Mouse (Mus musculus) limb, embryonic 12.5 days (tissue): ENCODE results near the gene Slc35f3. TPM values are rescaled to one million over a fixed set of nuclear protein-coding genes. Genes with fewer than 3 reads are reported as not detected.
A peak's percentile ranks its signal among the peaks of the same experiment; 100 is the strongest.

Source experiments
- ATAC-seq: fragments of 200-750 bp; cut with Nextera tagmentation; 2 replicates; pipeline ENCODE4 v1.8.0; 2017; ENCODE audit warnings: low read depth, moderate TSS enrichment; ENCODE audit not compliant: insufficient number of reproducible peaks, insufficient read depth, low FRiP score, low TSS enrichment
- H3K27ac ChIP-seq: fragments of 300-500 bp; sonication (generic); 2 replicates; pipeline ENCODE4 v1.5.1; 2016; ENCODE audit warnings: mild to moderate bottlenecking, moderate library complexity
- H3K27me3 ChIP-seq: fragments of 300-500 bp; sonication (generic); 2 replicates; pipeline ENCODE4 v1.6.1; 2016; ENCODE audit warnings: mild to moderate bottlenecking, moderate library complexity
- H3K36me3 ChIP-seq: fragments of 300-500 bp; sonication (generic); 2 replicates; pipeline ENCODE4 v1.6.1; 2016; ENCODE audit warnings: mild to moderate bottlenecking, moderate library complexity
- H3K4me1 ChIP-seq: fragments of 300-500 bp; sonication (generic); replicated peaks from 2 replicates; pipeline ENCODE4 v1.6.1; 2016
- H3K4me2 ChIP-seq: fragments of 300-500 bp; sonication (generic); 2 replicates; pipeline ENCODE4 v1.6.1; 2016; ENCODE audit warnings: mild to moderate bottlenecking, moderate library complexity
- H3K4me3 ChIP-seq: fragments of 300-500 bp; sonication (generic); replicated peaks from 2 replicates; pipeline ENCODE4 v1.5.1; 2016; ENCODE audit warnings: mild to moderate bottlenecking
- H3K9ac ChIP-seq: fragments of 300-500 bp; sonication (generic); replicated peaks from 2 replicates; pipeline ENCODE4 v1.6.1; 2016; ENCODE audit warnings: mild to moderate bottlenecking, moderate library complexity
- H3K9me3 ChIP-seq: fragments of 300-500 bp; sonication (generic); 2 replicates; pipeline ENCODE4 v1.6.1; 2016; ENCODE audit warnings: mild to moderate bottlenecking, moderate library complexity
- WGBS: fragments of 180-500 bp; shearing (Covaris S2); methylation state at CpG from one replicate; pipeline ENCODE4 v1.1.7; 2016; 5-methylcytosine and 5-hydroxymethylcytosine counted together
- polyA plus RNA-seq: library from polyadenylated mRNA; unstranded; fragments of >200 nt; fragmentation: Nextera tagmentation; extraction: Ambion mirVana; gene quantifications from 2 replicates; pipeline ENCODE4 v1.2.1, GENCODE M21; 2016

Gene Slc35f3
- polyA plus RNA-seq, 1 experiment from 2014 or later = 0.56 TPM

DNA sequence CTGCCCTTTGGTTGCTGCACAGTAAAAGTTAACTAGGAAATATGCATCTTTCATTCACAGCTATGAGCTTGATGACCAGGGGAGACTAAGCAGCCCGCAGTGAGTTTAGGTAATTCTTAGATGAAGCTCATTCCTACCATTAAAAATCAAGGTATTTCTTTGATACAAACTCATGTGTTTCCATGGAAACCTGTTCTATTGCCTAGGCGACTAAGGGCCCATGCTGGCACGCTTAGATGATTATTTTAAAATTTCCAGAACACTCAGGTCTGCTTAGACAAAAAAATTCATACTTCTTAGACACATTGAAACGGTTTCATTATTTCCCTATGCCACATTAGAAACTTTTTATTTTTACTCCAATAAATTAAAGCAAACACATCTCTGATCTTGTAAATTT lies 106.7 kb downstream of the Slc35f3 start:
- ATAC-seq = no peak
- H3K9me3 ChIP-seq = no peaks in the 10 kb centered on the region

DNA sequence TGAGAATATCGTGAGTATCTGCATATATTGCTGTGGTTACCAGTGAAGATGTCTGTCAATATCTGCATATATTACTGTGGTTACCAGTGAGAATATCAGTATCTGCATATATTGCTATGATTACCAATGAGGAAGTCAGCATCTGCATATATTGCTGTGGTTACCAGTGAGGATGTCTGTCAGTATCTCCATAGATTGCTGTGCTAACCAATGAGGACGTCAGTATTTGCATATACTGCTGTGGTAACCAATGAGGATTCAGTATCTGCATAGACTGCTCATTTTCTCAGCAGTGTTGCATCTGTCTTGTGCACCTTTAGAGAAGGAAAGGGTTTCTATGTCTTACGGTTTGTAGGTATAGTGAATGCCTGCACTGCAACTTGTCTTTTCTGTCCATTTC lies 122.5 kb downstream of the Slc35f3 start:
- no peaks in the 10 kb centered on the region for H3K9me3 ChIP-seq
- H3K36me3 ChIP-seq = peaks cover 2% of the 10 kb centered on the region
- 77% methylated on average over 3 of the region's 3 CpGs for WGBS
- no peak overlapping the region for H3K9ac ChIP-seq
- ATAC-seq = no peak
- no peak overlapping the region for H3K27ac ChIP-seq
- no peak overlapping the region for H3K4me3 ChIP-seq
- H3K27me3 ChIP-seq = no peaks in the 10 kb centered on the region
- no peak overlapping the region for H3K4me2 ChIP-seq
- H3K4me1 ChIP-seq = peaks cover 10% of the 10 kb centered on the region

More for the DNA sequence above, 106.7 kb downstream of the Slc35f3 start:
- Histone ChIP-seq H3K27ac (no peak overlapping the region), H3K27me3 (no peaks in the 10 kb centered on the region), H3K36me3 (no peaks in the 10 kb centered on the region), H3K4me3 (no peak overlapping the region), H3K4me1 (no peaks in the 10 kb centered on the region), H3K4me2 (no peak overlapping the region), H3K9ac (no peak overlapping the region)
- WGBS = 80% methylated on average over 4 of the region's 4 CpGs

DNA sequence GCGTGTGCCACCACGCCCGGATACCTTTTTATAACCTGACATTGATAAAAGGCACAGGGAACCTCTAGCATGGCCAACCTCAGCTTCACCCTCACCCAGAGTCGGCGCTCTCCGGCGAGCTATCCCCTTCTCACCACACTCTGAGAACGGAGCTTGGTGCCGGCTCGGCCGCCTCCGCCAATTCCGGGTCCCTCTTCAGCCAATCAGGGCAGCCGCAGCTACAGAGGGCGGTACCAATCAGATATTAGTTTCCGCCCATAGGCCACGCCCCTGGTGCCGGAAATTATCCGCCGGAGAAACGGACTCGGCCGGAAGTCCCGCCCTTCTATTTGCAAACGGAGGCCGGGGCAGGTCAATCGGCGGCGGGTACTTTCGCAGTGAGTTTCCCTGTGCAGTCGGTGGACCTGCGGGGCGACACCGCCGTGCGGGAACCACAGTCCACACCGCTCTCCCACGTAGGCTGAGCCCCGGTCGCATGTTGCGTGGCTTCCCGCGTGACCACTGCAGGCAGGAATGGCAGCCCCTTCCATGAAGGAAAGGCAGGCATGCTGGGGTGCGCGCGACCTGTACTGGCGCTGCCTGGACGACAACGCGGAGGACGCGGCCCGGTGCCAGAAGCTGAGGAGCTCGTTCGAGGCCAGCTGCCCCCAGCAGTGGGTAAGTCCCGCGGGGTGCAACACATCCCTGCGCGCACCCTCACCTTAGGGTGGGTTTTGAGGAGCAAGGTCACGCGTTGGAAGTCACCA lies 124.0 kb downstream of the Slc35f3 start, which contains the start of gene Coa6:
Gene Coa6, plus strand, starts transcription at position 342 of the 746 bp plus-strand sequence.
- Histone ChIP-seq H3K4me2 (peak within 1 kb of the TSS; percentile 72), H3K4me3 (peak within 1 kb of the TSS; percentile 80), H3K27ac (peak within 1 kb of the TSS; percentile 64), H3K27me3 (no peaks in the 10 kb centered on the region), H3K9ac (peak within 1 kb of the TSS; percentile 75), H3K4me1 (peaks cover 10% of the 10 kb centered on the region), H3K36me3 (peaks cover 17% of the 10 kb centered on the region), H3K9me3 (no peaks in the 10 kb centered on the region)
- WGBS = under 1% methylated on average over 61 of the region's 61 CpGs
- peak; percentile 97 for ATAC-seq

DNA sequence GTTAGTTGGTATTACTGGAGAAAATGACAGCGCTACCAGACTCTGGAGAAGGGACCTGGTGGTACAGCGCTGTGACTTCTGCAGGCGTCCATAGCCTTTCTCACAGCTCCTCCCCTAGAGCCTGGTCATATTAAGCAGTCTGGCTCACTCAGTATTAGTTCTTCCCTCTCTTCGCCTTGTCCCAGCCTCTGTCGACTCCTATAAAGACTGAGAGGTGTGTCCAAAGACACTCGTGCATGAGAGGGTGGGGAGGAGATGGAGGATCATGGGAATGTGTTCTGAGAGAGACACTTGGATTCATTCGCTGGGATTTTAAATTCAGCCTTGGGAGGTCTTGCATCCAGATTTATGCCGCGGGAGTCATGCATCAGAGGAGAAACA lies 124.6 kb downstream of the Slc35f3 start:
- peaks cover 23% of the 10 kb centered on the region for H3K36me3 ChIP-seq
- H3K4me2 ChIP-seq = peak overlapping the region; percentile 72
- peak overlapping the region; percentile 64 for H3K27ac ChIP-seq
- 11% methylated on average over 9 of the region's 9 CpGs for WGBS
- H3K4me1 ChIP-seq = peaks cover 10% of the 10 kb centered on the region
- H3K9ac ChIP-seq = peak overlapping the region; percentile 75
- H3K4me3 ChIP-seq = peak overlapping the region; percentile 80
- no peaks in the 10 kb centered on the region for H3K27me3 ChIP-seq
- no peaks in the 10 kb centered on the region for H3K9me3 ChIP-seq
- ATAC-seq = peak; percentile 63

DNA sequence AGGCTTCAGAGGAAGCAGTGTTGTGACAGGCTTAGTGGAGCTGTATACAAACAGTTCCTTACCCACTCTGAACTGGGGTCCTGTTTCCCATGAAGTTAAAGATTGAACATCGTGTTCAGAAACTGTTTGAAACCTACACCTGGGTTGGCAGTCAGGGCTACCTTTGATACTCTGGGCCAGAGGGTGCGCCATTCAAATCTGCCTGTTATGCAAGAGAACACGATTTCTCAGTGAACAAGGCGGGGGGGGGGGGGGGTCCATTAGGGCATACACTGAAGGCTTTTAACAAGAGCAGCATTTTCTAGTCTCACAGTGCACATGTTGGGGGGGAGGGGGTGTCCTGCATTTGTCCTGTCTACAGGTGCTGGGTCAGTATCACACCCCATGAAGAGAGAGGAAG lies 125.8 kb downstream of the Slc35f3 start:
- ATAC-seq = no peak
- Histone ChIP-seq H3K36me3 (peaks cover 35% of the 10 kb centered on the region), H3K4me2 (no peak overlapping the region), H3K27me3 (no peaks in the 10 kb centered on the region), H3K4me3 (no peak overlapping the region), H3K4me1 (peaks cover 10% of the 10 kb centered on the region), H3K9ac (no peak overlapping the region; the same call in 1 of the 2 replicates), H3K9me3 (no peaks in the 10 kb centered on the region), H3K27ac (no peak overlapping the region)
- 91% methylated on average over 4 of the region's 4 CpGs for WGBS

DNA sequence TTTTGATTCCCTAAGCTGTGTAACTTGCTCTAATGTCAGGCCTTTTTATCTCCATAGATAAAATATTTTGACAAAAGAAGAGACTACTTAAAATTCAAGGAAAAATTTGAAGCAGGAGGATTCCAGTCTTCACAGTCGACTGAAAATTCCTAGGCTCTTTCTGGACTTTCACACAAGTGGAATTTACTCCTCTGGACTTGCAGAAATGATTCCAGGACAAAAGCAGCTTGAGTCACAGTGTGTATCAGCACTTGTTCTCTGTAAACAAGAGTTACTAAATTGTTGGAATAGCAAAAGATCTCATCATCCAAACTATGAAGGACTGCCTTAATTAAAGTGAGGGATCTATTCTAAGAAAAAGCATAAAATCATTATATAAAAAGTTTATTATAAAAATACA lies 126.6 kb downstream of the Slc35f3 start:
- Histone ChIP-seq H3K4me3 (no peak overlapping the region), H3K4me1 (peaks cover 10% of the 10 kb centered on the region), H3K27me3 (no peaks in the 10 kb centered on the region), H3K4me2 (no peak overlapping the region), H3K36me3 (peaks cover 43% of the 10 kb centered on the region), H3K9ac (no peak overlapping the region), H3K27ac (no peak overlapping the region), H3K9me3 (no peaks in the 10 kb centered on the region)
- WGBS = 82% methylated on average over 1 of the region's 1 CpGs
- ATAC-seq = no peak

DNA sequence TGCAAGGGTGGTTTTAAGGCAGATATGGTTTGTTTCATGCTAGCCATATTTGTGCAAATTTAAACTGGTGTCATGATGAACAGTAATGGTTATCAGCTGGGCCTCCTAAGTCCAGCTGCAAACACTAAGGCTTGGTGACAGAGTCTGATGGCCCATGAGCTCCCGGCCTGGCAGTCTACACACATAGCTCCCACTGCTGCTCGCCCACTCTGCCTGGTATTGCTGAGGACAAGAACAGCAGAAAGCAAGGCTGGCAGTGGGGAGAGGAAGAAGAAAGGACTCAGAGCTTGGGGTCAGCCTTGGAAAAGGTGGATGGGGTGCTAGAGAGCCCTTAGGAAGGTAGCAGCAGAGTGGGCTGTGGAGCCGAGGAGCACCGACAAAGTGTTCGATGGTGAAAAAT lies 131.3 kb downstream of the Slc35f3 start:
- no peak overlapping the region for H3K9ac ChIP-seq
- WGBS = 91% methylated on average over 5 of the region's 5 CpGs
- no peak overlapping the region for H3K27ac ChIP-seq
- no peaks in the 10 kb centered on the region for H3K4me1 ChIP-seq
- no peaks in the 10 kb centered on the region for H3K27me3 ChIP-seq
- ATAC-seq = no peak
- H3K9me3 ChIP-seq = no peaks in the 10 kb centered on the region
- peaks cover 81% of the 10 kb centered on the region for H3K36me3 ChIP-seq
- H3K4me2 ChIP-seq = no peak overlapping the region
- H3K4me3 ChIP-seq = no peak overlapping the region

DNA sequence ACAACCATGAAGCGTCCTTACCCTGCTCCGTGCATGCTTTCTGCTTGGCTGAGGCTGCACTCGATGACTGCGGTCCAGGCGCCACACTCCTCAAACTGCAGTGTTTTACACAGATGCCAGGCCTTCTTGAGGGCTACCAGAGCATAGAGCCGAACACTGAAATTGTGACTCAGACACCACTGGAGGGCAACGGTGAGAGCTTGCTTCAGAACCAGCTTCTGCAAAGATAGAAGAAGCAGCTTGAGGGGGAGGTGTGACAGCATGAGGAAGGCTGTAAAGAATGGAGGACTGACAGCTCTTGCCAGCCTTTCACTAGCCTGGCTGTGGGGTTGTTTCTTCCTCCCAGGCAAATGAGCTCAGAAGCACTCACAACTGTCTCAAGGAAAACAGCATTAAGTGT lies 135.5 kb downstream of the Slc35f3 start:
- H3K27ac ChIP-seq = no peak overlapping the region
- WGBS = 81% methylated on average over 7 of the region's 7 CpGs
- no peaks in the 10 kb centered on the region for H3K27me3 ChIP-seq
- no peak overlapping the region for H3K4me3 ChIP-seq
- no peaks in the 10 kb centered on the region for H3K9me3 ChIP-seq
- ATAC-seq = no peak
- H3K4me1 ChIP-seq = no peaks in the 10 kb centered on the region
- peaks cover 82% of the 10 kb centered on the region for H3K36me3 ChIP-seq
- no peak overlapping the region for H3K4me2 ChIP-seq
- H3K9ac ChIP-seq = no peak overlapping the region

DNA sequence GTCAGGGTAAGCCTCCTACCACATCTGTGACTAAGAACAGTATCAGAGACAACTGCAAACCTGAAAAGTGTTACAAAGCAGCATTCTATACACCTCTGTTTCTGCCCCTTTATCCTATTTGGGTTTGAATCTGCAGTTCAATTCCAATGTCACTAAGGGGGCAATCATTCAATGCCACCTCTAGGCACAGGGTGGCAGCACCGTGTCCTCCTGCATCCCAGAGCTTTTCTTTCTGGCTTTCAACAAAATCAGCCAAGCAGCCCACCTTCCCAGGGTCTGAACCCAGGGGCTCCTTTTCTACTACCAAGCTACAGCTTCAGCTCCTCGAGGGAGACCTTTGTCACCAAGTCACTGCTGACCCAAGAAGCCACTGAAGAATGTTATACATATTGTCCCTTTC lies 140.6 kb downstream of the Slc35f3 start:
- Histone ChIP-seq H3K9me3 (no peaks in the 10 kb centered on the region), H3K4me1 (no peaks in the 10 kb centered on the region), H3K27ac (no peak overlapping the region), H3K27me3 (no peaks in the 10 kb centered on the region), H3K4me3 (no peak overlapping the region), H3K9ac (no peak overlapping the region), H3K4me2 (no peak overlapping the region), H3K36me3 (peaks cover 60% of the 10 kb centered on the region)
- no peak for ATAC-seq
- 67% methylated on average over 2 of the region's 2 CpGs for WGBS

Other genes with a start within 250 kb of the Slc35f3 start
- 48.0 and 49.2 TPM in 2 replicates for gene Coa6, start 124.0 kb downstream of the Slc35f3 start, polyA plus RNA-seq
- 3.5 and 3.6 TPM in 2 replicates for gene Tarbp1, start 176.5 kb downstream of the Slc35f3 start, polyA plus RNA-seq